Mouse (Mus musculus) thymus, adult 2 months (tissue): ENCODE data around the gene Grin2b.

Experiments used
- CTCF ChIP-seq: fragments of 200-500 bp; IDR thresholded peaks from 2 replicates; pipeline ENCODE4 v1.5.1; 2012; ENCODE audit warnings: mild to moderate bottlenecking, control low read depth, low read length, moderate library complexity, borderline replicate concordance; ENCODE audit not compliant: control insufficient read depth, poor library complexity, insufficient read depth; ENCODE audit errors: extremely low read depth
- POLR2A ChIP-seq: fragments of 200-500 bp; IDR thresholded peaks from 2 replicates; pipeline ENCODE4 v1.6.1; 2012; ENCODE audit warnings: mild to moderate bottlenecking, low read length, control low read depth, moderate library complexity; ENCODE audit not compliant: control insufficient read depth, poor library complexity, insufficient read depth; ENCODE audit errors: extremely low read depth

DNA sequence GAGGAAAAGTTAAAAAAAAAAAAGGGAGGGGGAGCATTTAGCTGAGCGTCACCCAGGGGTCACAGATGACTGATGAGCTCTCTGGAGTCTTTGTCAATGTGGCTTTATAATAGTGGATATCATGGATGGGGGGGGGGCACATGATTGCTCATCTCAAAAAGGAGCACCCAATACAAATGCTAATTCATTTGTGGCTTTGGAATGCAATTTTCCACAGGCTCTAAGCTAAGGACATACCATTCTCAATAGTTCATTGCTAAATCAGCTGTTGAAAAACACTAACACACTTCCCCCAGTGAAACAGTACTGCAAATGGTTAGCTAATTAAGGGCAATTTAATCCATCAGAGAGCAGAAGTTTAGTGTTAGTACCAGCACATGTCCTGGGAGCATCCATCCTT is 414.6 kb downstream of the Grin2b start:
- no peak for TF ChIP-seq CTCF
- no peak for TF ChIP-seq POLR2A
